Mouse (Mus musculus): ENCODE measurements at regions not wholly inside any gene's neighbourhood (a gene's known extent, or its start where the extent isn't known, plus 50 kb on each side); places are given as distances from the start of the nearest gene placed in this dataset.

DNA sequence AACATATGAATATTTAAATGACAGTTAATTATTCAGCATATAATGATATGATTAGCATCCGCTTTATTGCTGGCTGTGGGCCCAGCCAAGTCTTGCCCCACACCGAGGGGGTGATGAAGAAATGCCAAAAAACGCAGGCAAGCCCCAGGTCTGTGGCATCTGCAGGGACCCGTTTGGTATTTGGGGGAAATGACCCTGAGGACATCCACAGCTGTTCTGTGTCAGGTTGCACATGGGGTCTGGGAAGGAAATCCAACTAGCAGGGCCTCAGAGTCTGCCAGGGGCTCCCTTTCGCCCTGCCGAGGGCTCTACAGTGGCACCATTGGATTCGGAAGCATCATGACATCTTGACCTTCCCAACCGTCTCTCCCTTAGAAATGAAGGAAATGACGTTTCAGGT is 80.0 kb downstream of the 3100002H09Rik start:
- TF ChIP-seq CTCF (IDR thresholded peaks at IDR 0.05; ENCODE audit: low read depth) (no peak), EP300 (IDR thresholded peaks at IDR 0.05; ENCODE audit: low read depth) (no peak)

Data from liver, postnatal 0 days (tissue).